Mouse (Mus musculus): ENCODE measurements around the gene 2310022B05Rik. TPM values are rescaled to one million over a fixed set of nuclear protein-coding genes. Genes with fewer than 3 reads are reported as not detected.

Gene 2310022B05Rik
- polyA plus RNA-seq, 1 experiment from 2014 or later = 5.6 TPM

DNA sequence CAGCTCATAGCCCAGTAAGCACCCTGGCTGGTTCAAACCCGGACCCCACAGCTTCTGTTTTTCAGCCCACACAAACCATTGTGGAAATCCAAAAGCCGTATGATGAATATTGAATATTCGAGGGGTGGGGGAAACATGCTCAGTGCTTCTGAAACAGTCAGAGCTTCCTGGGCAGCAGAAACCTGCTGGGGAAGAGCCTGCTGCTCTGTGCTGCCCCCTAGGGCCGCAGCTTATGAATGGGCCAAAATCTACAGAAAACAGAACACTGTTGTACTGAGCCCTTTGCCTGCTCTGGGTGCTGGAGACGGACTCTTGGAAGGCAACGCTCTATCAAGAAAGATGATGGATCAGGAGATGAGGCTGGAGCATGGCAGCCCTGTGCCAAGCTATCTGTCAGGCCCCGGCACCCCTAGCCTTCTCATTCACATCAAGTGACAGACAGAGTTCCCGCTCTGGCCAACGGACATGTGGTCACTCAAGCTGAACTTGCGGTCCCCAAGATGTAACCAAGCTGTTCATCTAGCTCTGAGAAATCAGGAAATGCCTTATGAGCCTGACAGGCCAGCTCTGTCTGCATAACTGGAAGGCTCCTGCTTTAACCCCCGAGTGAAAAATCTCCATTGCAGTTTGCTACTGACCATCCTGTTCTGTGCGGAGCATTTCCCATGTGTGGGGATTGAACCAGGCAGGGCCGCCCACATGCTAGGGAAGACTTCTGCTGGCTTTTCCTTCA is 54.8 kb downstream of the 2310022B05Rik start:
- Histone ChIP-seq H3K27ac (no peak overlapping the region), H3K36me3 (ENCODE audit: inconsistent target) (no peaks in the 10 kb centered on the region), H3K79me2 (ENCODE audit: inconsistent target) (no peaks in the 10 kb centered on the region), H3K4me3 (ENCODE audit: inconsistent target) (no peak overlapping the region)
- 77% methylated on average over 13 of the region's 13 CpGs for WGBS (ENCODE audit: missing documents)

DNA sequence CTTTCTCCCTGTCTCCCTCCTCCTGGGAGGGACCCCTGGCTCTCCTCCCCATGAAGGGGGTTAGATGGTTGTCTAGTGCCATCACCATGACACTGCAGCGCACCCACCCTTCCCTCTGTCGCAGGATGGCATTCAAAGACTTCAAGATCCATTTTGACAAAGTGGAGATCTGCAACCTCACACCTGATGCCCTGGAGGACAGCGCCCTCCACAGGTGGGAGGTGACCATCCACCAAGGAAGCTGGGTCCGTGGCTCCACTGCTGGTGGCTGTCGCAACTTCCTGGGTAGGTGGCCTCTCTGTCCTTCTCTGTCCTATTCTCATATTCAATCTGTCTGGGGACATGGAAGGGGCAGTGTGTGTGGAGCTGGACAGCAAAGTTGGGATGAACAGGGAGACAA is 59.1 kb downstream of the 2310022B05Rik start:
- Histone ChIP-seq H3K36me3 (ENCODE audit: inconsistent target) (no peaks in the 10 kb centered on the region), H3K79me2 (ENCODE audit: inconsistent target) (no peaks in the 10 kb centered on the region), H3K4me3 (ENCODE audit: inconsistent target) (no peak overlapping the region), H3K27ac (no peak overlapping the region)
- 59% methylated on average over 5 of the region's 5 CpGs for WGBS (ENCODE audit: missing documents)

DNA sequence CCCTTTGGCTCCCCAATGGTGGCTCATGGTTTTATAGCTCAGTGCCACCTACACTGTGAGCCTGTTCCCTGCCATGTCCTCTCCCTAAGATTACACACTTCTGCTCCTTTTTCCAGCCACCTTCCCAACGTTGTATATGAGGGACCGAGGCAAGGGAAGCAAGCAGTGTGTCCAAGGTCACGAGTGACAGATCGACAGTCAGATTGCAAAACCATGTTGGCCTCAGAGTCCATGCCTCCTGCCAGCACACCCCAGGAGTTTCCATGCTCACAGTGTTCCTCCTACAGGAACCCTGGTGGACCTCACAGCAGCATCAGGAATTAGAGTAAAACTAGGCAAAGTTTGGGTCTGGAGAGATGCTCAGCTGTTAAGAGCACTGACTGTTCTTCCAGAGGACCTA is 73.8 kb downstream of the 2310022B05Rik start:
- Histone ChIP-seq H3K36me3 (ENCODE audit: inconsistent target) (no peaks in the 10 kb centered on the region), H3K4me3 (ENCODE audit: inconsistent target) (no peak overlapping the region), H3K27ac (no peak overlapping the region), H3K79me2 (ENCODE audit: inconsistent target) (no peaks in the 10 kb centered on the region)
- 71% methylated on average over 4 of the region's 4 CpGs for WGBS (ENCODE audit: missing documents)

DNA sequence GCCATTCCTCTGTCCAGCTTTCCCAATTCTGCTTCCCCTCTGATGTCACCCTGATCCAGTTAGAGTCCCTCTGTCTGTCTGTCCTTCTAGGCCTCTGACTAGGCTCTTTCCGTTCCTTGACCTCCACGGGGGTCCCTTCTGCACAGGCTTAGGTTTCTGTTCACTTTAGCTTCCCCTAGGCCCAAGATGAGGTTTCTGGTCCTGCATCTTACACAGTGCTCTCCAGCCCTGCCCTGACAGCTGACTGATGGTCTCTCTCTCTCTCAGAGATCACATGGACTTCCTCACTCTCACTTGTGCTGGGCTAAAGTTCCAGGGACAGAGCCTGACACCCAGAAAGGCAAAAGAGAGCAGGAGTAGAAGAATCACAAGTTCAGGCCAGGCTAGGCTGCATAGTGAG is 76.6 kb downstream of the 2310022B05Rik start:
- Histone ChIP-seq H3K4me3 (ENCODE audit: inconsistent target) (no peak overlapping the region), H3K27ac (no peak overlapping the region), H3K79me2 (ENCODE audit: inconsistent target) (no peaks in the 10 kb centered on the region), H3K36me3 (ENCODE audit: inconsistent target) (no peaks in the 10 kb centered on the region)
- 83% methylated on average over 2 of the region's 2 CpGs for WGBS (ENCODE audit: missing documents)

Other genes with a start within 250 kb of the 2310022B05Rik start
- 0.25 to 2.4 TPM (median 0.39 TPM) in 3 replicates for gene Pgbd5, start 223.7 kb downstream of the 2310022B05Rik start, polyA plus RNA-seq (2018)
- 13.3 to 23.6 TPM (median 21.6 TPM) in 3 replicates for gene Cog2, start 142.6 kb downstream of the 2310022B05Rik start, polyA plus RNA-seq (2018)
- gene Agt, start 93.7 kb downstream of the 2310022B05Rik start, polyA plus RNA-seq (2018) = not detected in 3 replicates
- gene Capn9, start 87.3 kb downstream of the 2310022B05Rik start, polyA plus RNA-seq (2018) = not detected in 3 replicates
- 27.1 to 40.1 TPM (median 37.6 TPM) in 3 replicates for gene Ttc13, start 58.6 kb upstream of the 2310022B05Rik start, polyA plus RNA-seq (2018)
- gene Arv1, start 58.8 kb upstream of the 2310022B05Rik start, polyA plus RNA-seq (2018) = 3.6 to 7.6 TPM (median 4.2 TPM) in 3 replicates
- not detected in 3 replicates for gene Fam89a, start 88.5 kb upstream of the 2310022B05Rik start, polyA plus RNA-seq (2018)
- gene Trim67, start 129.7 kb upstream of the 2310022B05Rik start, polyA plus RNA-seq (2018) = not detected in 3 replicates
- 34.0 to 66.4 TPM (median 41.8 TPM) in 3 replicates for gene Gnpat, start 199.7 kb upstream of the 2310022B05Rik start, polyA plus RNA-seq (2018)
- 11.3 to 24.7 TPM (median 17.6 TPM) in 3 replicates for gene 2810004N23Rik, start 199.8 kb upstream of the 2310022B05Rik start, polyA plus RNA-seq (2018)
- gene Exoc8, start 234.3 kb upstream of the 2310022B05Rik start, polyA plus RNA-seq (2018) = 8.3 to 14.5 TPM (median 12.6 TPM) in 3 replicates
- gene Sprtn, start 234.5 kb upstream of the 2310022B05Rik start, polyA plus RNA-seq (2018) = 11.4 to 15.2 TPM (median 12.6 TPM) in 3 replicates

Data from macrophage (primary cell).